In genomic region chr10:84686122-84686497, GRCm38 (mm10) we compare ENCODE assay signal across 11 mouse cellular contexts.
A peak's percentile ranks its signal among the peaks of the same experiment; 100 is the strongest.
DNase-seq lines count a peak whose midpoint lies in the region; ATAC-seq lines count a peak whose summit lies in the region.
"Had no signal": no experiment of that assay in that cellular context is flagged by ENCODE, and none has a peak within 500 bp of the region (broad histone marks: within the 10 kb centered on the region; RNA-seq: fewer than 3 reads in every experiment).

No protein-coding gene starts in this region.

- DNase-seq in heart, adult 11 months, result peak; percentile 96
- DNase-seq in heart, postnatal 25 days (ENCODE audit: low spot score), result no peak
- peak; percentile 53 for DNase-seq in heart, adult 8-10 months (ENCODE audit: low spot score)
- DNase-seq in kidney, adult 9 months, result peak; percentile 45
- peak; percentile 64 for DNase-seq in neural tube, embryonic 11.5 days (ENCODE audit: low spot score)
- DNase-seq in adipocyte (ENCODE audit: low spot score), result no peak
- DNase-seq in spleen, adult 12 weeks (ENCODE audit: low spot score), result no peak
- DNase-seq in B cell, adult 2 months, result no peak
- DNase-seq: adrenal gland, postnatal 10 days; liver, embryonic 13.5 days; right cerebral cortex, postnatal 4 days had no signal

- no peaks in the 10 kb centered on the region for H3K27me3 ChIP-seq in neural tube, embryonic 11.5 days (ENCODE audit: control insufficient read depth, insufficient read depth, low read length)
- H3K27me3 ChIP-seq: liver, embryonic 13.5 days had no signal

- no peak overlapping the region for H3K4me2 ChIP-seq in neural tube, embryonic 11.5 days (ENCODE audit: low read depth)
- H3K4me2 ChIP-seq: liver, embryonic 13.5 days had no signal

- peak overlapping the region; percentile 61 for H3K27ac ChIP-seq in neural tube, embryonic 11.5 days (ENCODE audit: low read depth, low read length)
- H3K27ac ChIP-seq: liver, embryonic 13.5 days had no signal

- 0 out of 2 replicates have a peak overlapping the region, but pooled peaks have one; percentile 12 for H3K9ac ChIP-seq in neural tube, embryonic 11.5 days (ENCODE audit: low read length)
- H3K9ac ChIP-seq: liver, embryonic 13.5 days had no signal

- no peaks in the 10 kb centered on the region for H3K9me3 ChIP-seq in neural tube, embryonic 11.5 days (ENCODE audit: control insufficient read depth, low read length)
- H3K9me3 ChIP-seq: liver, embryonic 13.5 days had no signal

- H3K36me3 ChIP-seq in neural tube, embryonic 11.5 days (ENCODE audit: control insufficient read depth, insufficient read depth, low read length), result no peaks in the 10 kb centered on the region

- ATAC-seq in neural tube, embryonic 11.5 days (ENCODE audit: insufficient read depth, low FRiP score, low TSS enrichment), result peak; percentile 76

- 23% methylated on average over 9 of the region's 9 CpGs for WGBS in neural tube, embryonic 11.5 days

- H3K4me3 ChIP-seq in neural tube, embryonic 11.5 days (ENCODE audit: low read depth, low read length), result no peak overlapping the region
- H3K4me3 ChIP-seq: liver, embryonic 13.5 days had no signal

- intact Hi-C loops in heart, postnatal 25 days (cut with DNase I), result no loop called here

- H3K4me1 ChIP-seq in neural tube, embryonic 11.5 days (ENCODE audit: control insufficient read depth, insufficient read depth, low read length), result peaks cover 32% of the 10 kb centered on the region
- H3K4me1 ChIP-seq: liver, embryonic 13.5 days had no signal

Comparison
In these comparisons a context has a peak if more than half of its experiments do, and no peak if none do; other contexts are left out.
1. DNase-seq: peak in heart, adult 11 months (single experiment), heart, adult 8-10 months (single experiment), kidney, adult 9 months (single experiment) and neural tube, embryonic 11.5 days (single experiment); none in heart, postnatal 25 days (single experiment), adipocyte (single experiment), spleen, adult 12 weeks (single experiment) and B cell, adult 2 months (0 of 2).